Mouse (Mus musculus): ENCODE measurements around the gene Hapln2. TPM values are rescaled to one million over a fixed set of nuclear protein-coding genes. Genes with fewer than 3 reads are reported as not detected.

The Hapln2 gene
- polyA plus RNA-seq, 1 experiment from 2014 or later: not detected

DNA sequence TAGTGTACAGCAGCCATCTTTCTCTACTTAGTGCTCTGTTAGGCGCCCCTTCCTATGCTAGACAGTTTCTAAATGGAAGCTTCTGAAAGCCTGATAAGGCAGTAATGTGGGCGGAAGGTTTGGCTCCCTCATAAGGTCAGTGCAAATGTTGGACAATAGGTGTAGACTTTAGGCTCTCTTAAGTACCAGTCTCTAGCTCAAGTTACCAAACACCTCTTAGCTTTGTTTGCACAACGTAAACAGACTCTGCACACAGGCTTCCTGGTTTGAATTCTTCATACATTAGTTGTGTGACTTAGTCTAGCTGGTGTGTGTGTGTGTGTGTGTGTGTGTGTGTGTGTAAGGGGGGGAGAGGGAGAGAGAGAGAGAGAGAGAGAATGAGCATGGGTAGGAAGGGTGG is 22.1 kb upstream of the Hapln2 start:
- no peak overlapping the region for H3K27ac ChIP-seq (ENCODE audit: low read depth, low read length)
- H3K9ac ChIP-seq (ENCODE audit: low read depth, low read length): no peak overlapping the region
- ATAC-seq (ENCODE audit: low FRiP score, low TSS enrichment): no peak
- H3K36me3 ChIP-seq (ENCODE audit: control insufficient read depth, insufficient read depth, low read length): peaks cover 35% of the 10 kb centered on the region
- no peaks in the 10 kb centered on the region for H3K27me3 ChIP-seq (ENCODE audit: control insufficient read depth, insufficient read depth, low read length)
- no peak overlapping the region for H3K4me3 ChIP-seq (ENCODE audit: low read length)
- H3K9me3 ChIP-seq (ENCODE audit: control insufficient read depth, low read length): no peaks in the 10 kb centered on the region
- H3K4me2 ChIP-seq (replicated peaks; ENCODE audit: low read depth, low read length): no peak overlapping the region
- 77% methylated on average over 3 of the region's 3 CpGs for WGBS
- no peaks in the 10 kb centered on the region for H3K4me1 ChIP-seq (ENCODE audit: control insufficient read depth, insufficient read depth, low read length)

- H3K9ac ChIP-seq (ENCODE audit: low read depth, low read length): peak within 1 kb of the TSS; percentile 64
- H3K27me3 ChIP-seq (ENCODE audit: control insufficient read depth, insufficient read depth, low read length): peaks cover 5% of the 10 kb centered on the region
- peak within 1 kb of the TSS; percentile 62; the same call in 1 of the 2 replicates for H3K27ac ChIP-seq (ENCODE audit: low read depth, low read length)
- H3K4me3 ChIP-seq (ENCODE audit: low read length): peak within 1 kb of the TSS; percentile 90
- peak; percentile 91 for ATAC-seq (ENCODE audit: low FRiP score, low TSS enrichment)
- no peaks in the 10 kb centered on the region for H3K36me3 ChIP-seq (ENCODE audit: control insufficient read depth, insufficient read depth, low read length)
- WGBS: 11% methylated on average over 36 of the region's 36 CpGs
- H3K9me3 ChIP-seq (ENCODE audit: control insufficient read depth, low read length): no peaks in the 10 kb centered on the region
- peak within 1 kb of the TSS; percentile 68 for H3K4me2 ChIP-seq (replicated peaks; ENCODE audit: low read depth, low read length)
- peaks cover 4% of the 10 kb centered on the region; the same call in 1 of the 2 replicates for H3K4me1 ChIP-seq (ENCODE audit: control insufficient read depth, insufficient read depth, low read length)
Measured at GRCm38 (mm10) chr3:88042661-88043421, 15.5 kb upstream of the Hapln2 start, which contains the start of gene Gpatch4. Gene Gpatch4, plus strand, starts transcription at chr3:88043108.

DNA sequence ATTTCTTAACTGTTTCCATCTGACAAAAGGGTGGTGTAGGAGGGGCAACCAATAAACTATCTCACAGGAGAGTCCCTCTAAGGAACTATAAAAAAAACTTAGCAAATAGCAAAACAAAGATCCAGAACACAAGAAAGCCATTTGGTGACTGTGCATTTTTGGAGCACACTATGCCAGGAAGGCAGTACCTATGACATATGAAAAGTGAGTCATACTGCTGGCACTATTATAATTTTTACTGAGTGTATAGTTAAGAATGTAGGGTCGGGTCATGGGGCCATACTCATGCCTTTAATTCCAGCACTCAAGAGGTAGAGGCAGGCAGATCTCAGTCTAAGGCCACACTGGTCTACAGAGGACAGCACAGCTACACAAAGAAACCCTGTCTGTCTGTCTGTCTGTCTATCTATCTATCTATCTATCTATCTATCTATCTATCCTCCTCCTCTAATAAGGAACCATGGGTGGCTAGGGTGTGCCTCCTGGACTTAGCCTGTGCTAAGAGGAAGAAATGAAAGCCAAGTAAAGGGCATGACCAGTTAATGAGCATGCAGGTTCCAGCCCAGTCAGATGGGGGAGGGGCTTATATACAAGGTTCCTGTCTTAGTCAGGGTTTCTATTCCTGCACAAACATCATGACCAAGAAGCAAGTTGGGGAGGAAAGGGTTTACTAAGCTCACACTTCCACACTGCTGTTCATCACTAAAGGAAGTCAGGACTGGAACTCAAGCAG is 8.3 kb upstream of the Hapln2 start:
- Histone ChIP-seq H3K4me2 (replicated peaks; ENCODE audit: low read depth, low read length) (no peak overlapping the region), H3K4me3 (ENCODE audit: low read length) (no peak overlapping the region), H3K27me3 (ENCODE audit: control insufficient read depth, insufficient read depth, low read length) (peaks cover 14% of the 10 kb centered on the region), H3K4me1 (ENCODE audit: control insufficient read depth, insufficient read depth, low read length) (0 out of 2 replicates have a peak, but pooled peaks cover 3% of the 10 kb centered on the region), H3K9ac (ENCODE audit: low read depth, low read length) (no peak overlapping the region), H3K27ac (ENCODE audit: low read depth, low read length) (no peak overlapping the region), H3K36me3 (ENCODE audit: control insufficient read depth, insufficient read depth, low read length) (no peaks in the 10 kb centered on the region), H3K9me3 (ENCODE audit: control insufficient read depth, low read length) (no peaks in the 10 kb centered on the region)
- 52% methylated on average over 1 of the region's 1 CpGs for WGBS
- ATAC-seq (ENCODE audit: low FRiP score, low TSS enrichment): no peak

GRCm38 (mm10) chr3:88033506-88033905 is 6.1 kb upstream of the Hapln2 start:
- peaks cover 11% of the 10 kb centered on the region for H3K27me3 ChIP-seq (ENCODE audit: control insufficient read depth, insufficient read depth, low read length)
- 58% methylated on average over 5 of the region's 5 CpGs for WGBS

DNA sequence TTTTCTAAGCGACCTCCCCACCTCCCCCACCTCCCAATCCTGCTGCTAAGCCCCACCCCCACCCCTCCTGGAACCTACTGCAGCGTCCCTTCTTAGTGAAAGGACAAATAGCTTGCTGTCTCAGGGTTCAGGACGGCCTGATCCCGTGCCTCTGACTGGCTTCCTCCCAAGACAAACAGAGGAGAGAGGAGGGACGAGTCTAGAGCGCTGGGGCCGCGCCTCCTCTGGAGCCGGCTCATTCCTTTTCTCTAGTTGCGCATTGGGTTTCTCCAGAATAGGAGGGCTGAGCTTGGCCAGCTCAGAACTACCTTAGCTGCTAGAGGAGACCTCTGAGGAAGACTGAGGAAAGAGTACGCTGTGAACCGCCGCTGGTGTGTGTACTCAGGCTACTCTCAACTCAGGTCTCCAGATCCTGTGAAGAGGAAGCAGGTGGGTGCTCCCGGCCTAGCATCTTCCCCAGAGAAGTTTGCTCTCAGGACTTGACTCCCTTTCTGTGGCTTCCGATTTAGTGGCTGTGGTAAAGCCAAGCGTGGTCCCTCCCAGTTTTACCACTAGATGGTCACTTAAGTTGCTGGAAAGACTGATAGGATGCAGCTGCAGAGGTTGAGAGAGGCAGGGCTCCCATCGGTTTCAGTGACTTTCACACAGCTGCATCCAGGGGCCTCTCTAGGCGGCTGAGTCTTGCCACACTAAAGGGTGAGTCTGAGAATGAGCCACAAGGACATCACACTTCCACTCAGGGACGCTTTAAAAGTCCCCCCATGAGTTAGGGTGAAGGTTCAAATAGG is 3.4 kb upstream of the Hapln2 start:
- Histone ChIP-seq H3K9ac (ENCODE audit: low read depth, low read length) (no peak overlapping the region), H3K4me3 (ENCODE audit: low read length) (no peak overlapping the region), H3K4me1 (ENCODE audit: control insufficient read depth, insufficient read depth, low read length) (0 out of 2 replicates have a peak, but pooled peaks cover 3% of the 10 kb centered on the region), H3K9me3 (ENCODE audit: control insufficient read depth, low read length) (peaks cover 6% of the 10 kb centered on the region), H3K36me3 (ENCODE audit: control insufficient read depth, insufficient read depth, low read length) (no peaks in the 10 kb centered on the region), H3K27me3 (ENCODE audit: control insufficient read depth, insufficient read depth, low read length) (peaks cover 12% of the 10 kb centered on the region), H3K4me2 (replicated peaks; ENCODE audit: low read depth, low read length) (no peak overlapping the region), H3K27ac (ENCODE audit: low read depth, low read length) (no peak overlapping the region)
- WGBS: 12% methylated on average over 19 of the region's 19 CpGs
- peak; percentile 52; the same call in 1 of the 2 replicates for ATAC-seq (ENCODE audit: low FRiP score, low TSS enrichment)

More at GRCm38 (mm10) chr3:88033506-88033905, 6.1 kb upstream of the Hapln2 start:
- Histone ChIP-seq H3K9me3 (ENCODE audit: control insufficient read depth, low read length) (no peaks in the 10 kb centered on the region), H3K27ac (ENCODE audit: low read depth, low read length) (no peak overlapping the region), H3K4me3 (ENCODE audit: low read length) (no peak overlapping the region), H3K9ac (ENCODE audit: low read depth, low read length) (no peak overlapping the region), H3K4me1 (ENCODE audit: control insufficient read depth, insufficient read depth, low read length) (0 out of 2 replicates have a peak, but pooled peaks cover 3% of the 10 kb centered on the region), H3K36me3 (ENCODE audit: control insufficient read depth, insufficient read depth, low read length) (no peaks in the 10 kb centered on the region), H3K4me2 (replicated peaks; ENCODE audit: low read depth, low read length) (no peak overlapping the region)
- ATAC-seq (ENCODE audit: low FRiP score, low TSS enrichment): no peak

DNA sequence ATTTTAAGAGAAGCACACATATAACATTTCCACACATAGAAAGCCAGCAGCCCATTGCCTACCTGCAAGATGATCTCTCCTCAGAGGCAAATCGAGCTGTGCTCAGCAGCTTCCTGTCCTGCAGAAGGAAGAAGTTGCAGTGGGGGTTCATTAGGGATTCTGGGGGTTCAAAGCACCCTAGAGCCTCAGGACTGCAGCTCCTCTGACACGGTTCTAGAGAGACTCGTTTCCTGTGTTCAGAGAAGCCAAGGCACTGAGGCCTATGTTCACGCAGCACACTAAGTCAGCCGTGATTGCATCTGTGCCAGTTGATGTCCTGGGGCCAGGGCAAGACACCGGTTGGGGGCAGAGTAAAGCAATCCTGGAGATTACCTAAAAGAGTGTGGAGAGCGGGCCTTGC is 560 bp downstream of the Hapln2 start:
- Histone ChIP-seq H3K9me3 (ENCODE audit: control insufficient read depth, low read length) (peaks cover 6% of the 10 kb centered on the region), H3K9ac (ENCODE audit: low read depth, low read length) (no peak overlapping the region), H3K36me3 (ENCODE audit: control insufficient read depth, insufficient read depth, low read length) (no peaks in the 10 kb centered on the region), H3K4me2 (replicated peaks; ENCODE audit: low read depth, low read length) (no peak overlapping the region), H3K4me3 (ENCODE audit: low read length) (no peak overlapping the region), H3K4me1 (ENCODE audit: control insufficient read depth, insufficient read depth, low read length) (peaks cover 17% of the 10 kb centered on the region), H3K27me3 (ENCODE audit: control insufficient read depth, insufficient read depth, low read length) (peaks cover 50% of the 10 kb centered on the region), H3K27ac (ENCODE audit: low read depth, low read length) (no peak overlapping the region)
- no peak for ATAC-seq (ENCODE audit: low FRiP score, low TSS enrichment)
- 59% methylated on average over 7 of the region's 7 CpGs for WGBS

- Histone ChIP-seq H3K27ac (ENCODE audit: low read depth, low read length) (no peak overlapping the region), H3K36me3 (ENCODE audit: control insufficient read depth, insufficient read depth, low read length) (no peaks in the 10 kb centered on the region), H3K4me1 (ENCODE audit: control insufficient read depth, insufficient read depth, low read length) (peaks cover 14% of the 10 kb centered on the region), H3K4me3 (ENCODE audit: low read length) (peak overlapping the region; percentile 51), H3K9ac (ENCODE audit: low read depth, low read length) (peak overlapping the region; percentile 44; the same call in 1 of the 2 replicates), H3K27me3 (ENCODE audit: control insufficient read depth, insufficient read depth, low read length) (peaks cover 63% of the 10 kb centered on the region), H3K9me3 (ENCODE audit: control insufficient read depth, low read length) (peaks cover 6% of the 10 kb centered on the region), H3K4me2 (replicated peaks; ENCODE audit: low read depth, low read length) (peak overlapping the region; percentile 97)
- under 1% methylated on average over 79 of the region's 81 CpGs for WGBS
- peak; percentile 81 for ATAC-seq (ENCODE audit: low FRiP score, low TSS enrichment)
Measured at GRCm38 (mm10) chr3:88023192-88024074, 4.0 kb downstream of the Hapln2 start.

Data from kidney, embryonic 14.5 days (tissue).